Mouse (Mus musculus): Measurements from ENCODE around the gene Cabin1. TPM values are rescaled to one million over a fixed set of nuclear protein-coding genes. Genes with fewer than 3 reads are reported as not detected.

The Cabin1 gene
- polyA plus RNA-seq, 2 experiments: 32.3 to 42.6 TPM

DNA sequence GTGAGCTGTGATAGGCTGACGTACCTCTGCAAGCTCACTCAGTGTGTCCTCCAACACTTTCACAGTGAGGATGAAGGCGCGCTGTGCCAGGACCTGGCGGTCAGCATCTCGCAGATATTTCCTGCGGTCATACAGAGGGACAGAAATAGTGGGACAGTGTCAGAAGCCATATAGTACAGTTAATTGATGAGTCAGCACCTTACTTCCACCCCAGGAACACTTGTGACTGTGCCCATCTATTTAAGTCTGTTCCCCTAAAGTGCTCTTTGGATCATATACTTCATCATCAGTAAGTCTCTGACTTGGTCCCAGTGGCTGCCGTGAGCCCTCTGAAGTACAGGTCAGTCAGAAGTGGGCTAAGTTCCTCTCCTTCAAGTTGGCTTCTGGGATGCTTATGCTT is 106.4 kb downstream of the Cabin1 start:
- no peaks in the 10 kb centered on the region for H3K27me3 ChIP-seq (ENCODE audit: control insufficient read depth, insufficient read depth, low read length)
- H3K9me3 ChIP-seq (ENCODE audit: control insufficient read depth, low read length): no peaks in the 10 kb centered on the region
- no peak for ATAC-seq (ENCODE audit: low FRiP score, low read depth)
- no peak for TF ChIP-seq POLR2A (IDR thresholded peaks at IDR 0.05; ENCODE audit: borderline replicate concordance, extremely low read depth, insufficient read depth, insufficient read length)
- H3K27ac ChIP-seq (replicated peaks; ENCODE audit: low read depth, low read length): no peak overlapping the region
- no peak overlapping the region for H3K9ac ChIP-seq (ENCODE audit: low read depth, low read length, severe bottlenecking)
- WGBS: 96% methylated on average over 7 of the region's 7 CpGs
- H3K4me2 ChIP-seq (replicated peaks; ENCODE audit: low read depth, low read length, severe bottlenecking): no peak overlapping the region
- peaks cover 67% of the 10 kb centered on the region for H3K36me3 ChIP-seq (ENCODE audit: control insufficient read depth, insufficient read depth, low read length)
- H3K4me3 ChIP-seq (replicated peaks; ENCODE audit: low read length): no peak overlapping the region
- DNase-seq (ENCODE audit: low spot score): no peak
- H3K4me1 ChIP-seq (ENCODE audit: control insufficient read depth, insufficient read depth, low read length): no peaks in the 10 kb centered on the region

DNA sequence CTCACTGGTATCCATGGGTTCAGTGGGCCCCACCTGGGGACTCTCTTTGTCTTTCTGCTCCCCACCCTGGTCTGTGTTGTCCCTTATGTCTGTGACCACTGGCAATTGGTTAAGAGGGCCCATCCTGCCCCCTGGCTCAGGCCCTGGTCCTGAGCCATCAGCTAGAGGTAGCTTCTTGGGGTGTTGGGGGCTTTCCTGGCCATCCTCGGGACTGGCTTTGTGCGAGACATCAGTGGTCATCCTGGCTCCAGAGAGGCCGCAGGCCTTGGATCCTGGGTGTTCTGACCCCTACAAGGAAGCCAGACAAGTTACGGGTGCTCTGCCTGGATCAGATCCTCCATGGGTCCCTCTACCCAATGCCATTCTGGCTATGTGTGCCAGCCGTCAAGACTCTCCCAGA is 107.0 kb downstream of the Cabin1 start:
- no peak overlapping the region for H3K4me2 ChIP-seq (replicated peaks; ENCODE audit: low read depth, low read length, severe bottlenecking)
- no peak for ATAC-seq (ENCODE audit: low FRiP score, low read depth)
- no peak for DNase-seq (ENCODE audit: low spot score)
- 93% methylated on average over 5 of the region's 5 CpGs for WGBS
- H3K4me3 ChIP-seq (replicated peaks; ENCODE audit: low read length): no peak overlapping the region
- TF ChIP-seq POLR2A (IDR thresholded peaks at IDR 0.05; ENCODE audit: borderline replicate concordance, extremely low read depth, insufficient read depth, insufficient read length): no peak
- no peak overlapping the region for H3K9ac ChIP-seq (ENCODE audit: low read depth, low read length, severe bottlenecking)
- no peaks in the 10 kb centered on the region for H3K4me1 ChIP-seq (ENCODE audit: control insufficient read depth, insufficient read depth, low read length)
- H3K9me3 ChIP-seq (ENCODE audit: control insufficient read depth, low read length): no peaks in the 10 kb centered on the region
- H3K27ac ChIP-seq (replicated peaks; ENCODE audit: low read depth, low read length): no peak overlapping the region
- peaks cover 73% of the 10 kb centered on the region for H3K36me3 ChIP-seq (ENCODE audit: control insufficient read depth, insufficient read depth, low read length)
- H3K27me3 ChIP-seq (ENCODE audit: control insufficient read depth, insufficient read depth, low read length): no peaks in the 10 kb centered on the region

DNA sequence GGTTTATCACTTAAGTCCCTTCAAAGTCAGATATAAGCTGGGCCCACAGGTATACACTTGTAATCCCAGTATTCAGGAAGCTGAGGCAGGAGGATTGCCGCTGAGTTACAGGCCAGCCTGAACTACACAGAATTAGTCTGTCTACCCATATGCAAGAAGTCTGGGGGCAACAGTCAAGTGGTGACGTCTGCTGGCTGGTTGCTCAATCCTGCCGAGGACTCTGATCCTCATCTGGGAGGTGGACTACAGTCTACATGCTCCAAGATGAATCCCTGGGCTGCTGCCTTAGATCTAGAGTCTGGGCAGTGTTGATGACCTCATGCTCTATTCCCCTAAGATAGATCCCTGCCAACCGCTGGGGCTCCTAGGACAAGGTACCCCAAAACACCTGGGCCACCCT is 110.1 kb downstream of the Cabin1 start:
- no peak overlapping the region for H3K4me3 ChIP-seq (replicated peaks; ENCODE audit: low read length)
- no peaks in the 10 kb centered on the region for H3K9me3 ChIP-seq (ENCODE audit: control insufficient read depth, low read length)
- WGBS: 88% methylated on average over 4 of the region's 4 CpGs
- ATAC-seq (ENCODE audit: low FRiP score, low read depth): no peak
- H3K27ac ChIP-seq (replicated peaks; ENCODE audit: low read depth, low read length): no peak overlapping the region
- H3K4me2 ChIP-seq (replicated peaks; ENCODE audit: low read depth, low read length, severe bottlenecking): no peak overlapping the region
- H3K9ac ChIP-seq (ENCODE audit: low read depth, low read length, severe bottlenecking): no peak overlapping the region
- H3K36me3 ChIP-seq (ENCODE audit: control insufficient read depth, insufficient read depth, low read length): peaks cover 92% of the 10 kb centered on the region
- no peaks in the 10 kb centered on the region for H3K4me1 ChIP-seq (ENCODE audit: control insufficient read depth, insufficient read depth, low read length)
- DNase-seq (ENCODE audit: low spot score): no peak
- TF ChIP-seq POLR2A (IDR thresholded peaks at IDR 0.05; ENCODE audit: borderline replicate concordance, extremely low read depth, insufficient read depth, insufficient read length): no peak
- no peaks in the 10 kb centered on the region for H3K27me3 ChIP-seq (ENCODE audit: control insufficient read depth, insufficient read depth, low read length)

DNA sequence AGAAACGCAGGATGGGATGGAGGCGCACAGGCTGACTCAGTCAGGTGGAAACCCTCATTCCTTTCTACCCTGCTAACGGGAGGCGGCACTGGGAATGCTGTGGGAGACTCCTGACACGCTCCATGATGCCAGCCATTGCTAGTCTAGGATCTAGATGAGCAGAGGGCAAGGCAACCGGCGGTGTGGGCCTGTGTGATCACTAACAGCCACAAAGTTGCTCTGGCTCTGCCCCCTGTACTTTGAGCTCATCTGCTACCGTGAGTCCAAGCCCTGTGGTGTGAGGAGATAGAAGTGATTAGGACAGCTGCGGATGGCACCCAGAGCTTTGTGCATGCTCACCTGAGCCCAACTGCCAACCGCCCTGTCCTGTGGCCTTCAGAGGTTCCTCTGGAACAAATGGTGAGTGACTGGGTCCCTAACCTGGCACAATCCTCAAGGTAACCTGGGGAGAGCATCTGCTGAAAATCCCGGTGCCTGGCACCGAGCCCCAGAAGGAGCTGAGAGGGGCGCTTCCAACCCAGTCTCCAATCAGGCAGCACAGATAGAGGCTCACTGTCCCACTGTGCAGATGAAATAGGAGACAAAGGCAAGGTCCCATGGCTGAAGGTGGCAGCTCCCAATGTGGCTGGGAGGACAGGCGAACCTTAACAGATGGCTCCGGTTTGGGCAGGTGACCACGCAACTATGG is 112.6 kb downstream of the Cabin1 start:
- DNase-seq (ENCODE audit: low spot score) (no peak), ATAC-seq (ENCODE audit: low FRiP score, low read depth) (no peak)
- 94% methylated on average over 16 of the region's 16 CpGs for WGBS
- H3K27ac ChIP-seq (replicated peaks; ENCODE audit: low read depth, low read length): no peak overlapping the region
- no peak overlapping the region for H3K4me2 ChIP-seq (replicated peaks; ENCODE audit: low read depth, low read length, severe bottlenecking)
- no peak for TF ChIP-seq POLR2A (IDR thresholded peaks at IDR 0.05; ENCODE audit: borderline replicate concordance, extremely low read depth, insufficient read depth, insufficient read length)
- H3K36me3 ChIP-seq (ENCODE audit: control insufficient read depth, insufficient read depth, low read length): peaks cover 85% of the 10 kb centered on the region
- H3K27me3 ChIP-seq (ENCODE audit: control insufficient read depth, insufficient read depth, low read length): no peaks in the 10 kb centered on the region
- no peaks in the 10 kb centered on the region for H3K4me1 ChIP-seq (ENCODE audit: control insufficient read depth, insufficient read depth, low read length)
- no peak overlapping the region for H3K9ac ChIP-seq (ENCODE audit: low read depth, low read length, severe bottlenecking)
- no peak overlapping the region for H3K4me3 ChIP-seq (replicated peaks; ENCODE audit: low read length)
- no peaks in the 10 kb centered on the region for H3K9me3 ChIP-seq (ENCODE audit: control insufficient read depth, low read length)

DNA sequence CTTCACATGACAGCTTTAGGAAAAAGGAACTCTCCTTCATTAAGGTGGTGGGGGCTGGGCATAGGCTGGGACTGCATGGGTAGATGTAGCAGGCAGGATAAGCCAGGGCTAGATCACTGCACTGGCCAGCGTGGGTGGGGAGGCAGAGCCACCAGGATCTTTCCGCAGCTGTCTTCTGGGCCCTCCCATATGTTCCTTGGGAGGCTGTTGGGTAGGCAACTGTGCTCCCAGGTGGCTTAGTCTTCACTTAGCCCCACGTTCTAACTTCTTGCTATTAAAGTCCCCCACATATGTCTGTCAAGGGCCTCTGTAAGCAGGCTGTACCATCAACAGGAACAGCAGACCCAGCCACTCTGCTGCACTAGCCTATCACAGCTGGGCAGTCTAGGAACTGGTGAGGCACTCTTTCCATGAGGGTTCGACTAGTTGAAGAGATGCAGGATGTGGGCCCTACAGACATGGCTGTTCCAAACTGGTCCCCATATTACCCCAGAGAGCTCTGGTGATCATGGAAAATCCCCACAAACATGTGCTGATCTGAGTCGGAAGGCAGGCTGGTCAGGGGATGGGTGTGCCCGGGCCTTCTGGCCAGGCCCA is 113.7 kb downstream of the Cabin1 start:
- ATAC-seq (ENCODE audit: low FRiP score, low read depth) (no peak), DNase-seq (ENCODE audit: low spot score) (no peak)
- TF ChIP-seq POLR2A (IDR thresholded peaks at IDR 0.05; ENCODE audit: borderline replicate concordance, extremely low read depth, insufficient read depth, insufficient read length): no peak
- no peak overlapping the region for H3K4me3 ChIP-seq (replicated peaks; ENCODE audit: low read length)
- H3K9ac ChIP-seq (ENCODE audit: low read depth, low read length, severe bottlenecking): no peak overlapping the region
- 87% methylated on average over 6 of the region's 6 CpGs for WGBS
- H3K27ac ChIP-seq (replicated peaks; ENCODE audit: low read depth, low read length): no peak overlapping the region
- H3K9me3 ChIP-seq (ENCODE audit: control insufficient read depth, low read length): no peaks in the 10 kb centered on the region
- no peaks in the 10 kb centered on the region for H3K4me1 ChIP-seq (ENCODE audit: control insufficient read depth, insufficient read depth, low read length)
- H3K4me2 ChIP-seq (replicated peaks; ENCODE audit: low read depth, low read length, severe bottlenecking): no peak overlapping the region
- no peaks in the 10 kb centered on the region for H3K27me3 ChIP-seq (ENCODE audit: control insufficient read depth, insufficient read depth, low read length)
- peaks cover 79% of the 10 kb centered on the region for H3K36me3 ChIP-seq (ENCODE audit: control insufficient read depth, insufficient read depth, low read length)
